Mouse (Mus musculus) right cerebral cortex, adult 2 months (tissue): ENCODE results near the gene Cand1.

Experiments used
- DNase-seq, 2 experiments: peaks; one replicate each; pipeline ENCODE4 v3.0.0; 2021 to 2022; ENCODE audit warnings: low spot score in 2 of 2

The Cand1 gene

DNA sequence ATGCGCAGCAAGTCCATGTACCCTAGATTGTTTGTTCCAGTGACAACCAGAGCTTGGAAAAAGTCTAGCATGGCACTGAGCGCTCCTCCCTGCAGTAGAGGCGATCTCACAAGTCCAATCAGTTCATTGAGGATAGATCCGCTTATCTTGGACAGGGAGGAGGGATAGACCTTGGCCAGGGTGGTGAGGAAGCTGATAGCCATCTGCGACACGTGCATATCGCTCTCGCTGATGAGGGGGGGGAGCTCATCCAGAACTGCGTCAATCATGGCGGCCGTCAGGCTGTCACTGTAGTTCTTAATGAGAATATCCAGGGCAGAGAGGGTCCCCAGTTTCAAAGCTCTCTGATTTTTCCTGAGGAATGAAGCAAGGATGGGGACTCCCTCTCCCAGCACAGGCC is 28.6 kb downstream of the Cand1 start:
- DNase-seq: no peak

DNA sequence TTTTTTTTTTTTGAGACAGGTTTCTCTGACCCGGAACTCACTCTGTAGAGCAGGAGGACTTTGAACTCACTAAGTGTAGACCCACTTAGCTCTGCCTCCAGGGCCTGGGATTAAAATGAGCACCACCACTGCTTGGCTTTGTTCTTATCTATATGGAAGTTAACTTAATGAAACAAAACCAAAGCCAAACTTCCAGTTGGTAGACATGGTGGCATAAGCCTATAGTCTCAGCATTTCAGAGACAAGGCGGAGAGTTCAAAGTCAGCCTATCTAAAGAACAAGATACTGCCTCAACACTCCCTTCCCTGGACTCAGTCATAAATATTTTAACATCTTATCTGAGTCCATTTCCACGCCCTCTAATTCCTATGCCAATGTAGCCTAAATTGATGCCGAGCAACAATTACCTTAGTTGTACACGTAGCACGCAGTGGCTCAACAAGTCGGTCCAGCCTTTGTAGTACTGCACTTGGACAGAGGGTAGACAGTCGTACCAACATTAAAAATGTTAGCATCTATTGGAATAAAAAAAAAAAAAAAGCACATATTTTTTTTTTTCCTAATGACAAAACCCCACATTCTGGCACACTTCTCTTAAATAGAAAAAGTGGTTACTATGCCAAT is 33.4 kb downstream of the Cand1 start:
- no peak for DNase-seq

DNA sequence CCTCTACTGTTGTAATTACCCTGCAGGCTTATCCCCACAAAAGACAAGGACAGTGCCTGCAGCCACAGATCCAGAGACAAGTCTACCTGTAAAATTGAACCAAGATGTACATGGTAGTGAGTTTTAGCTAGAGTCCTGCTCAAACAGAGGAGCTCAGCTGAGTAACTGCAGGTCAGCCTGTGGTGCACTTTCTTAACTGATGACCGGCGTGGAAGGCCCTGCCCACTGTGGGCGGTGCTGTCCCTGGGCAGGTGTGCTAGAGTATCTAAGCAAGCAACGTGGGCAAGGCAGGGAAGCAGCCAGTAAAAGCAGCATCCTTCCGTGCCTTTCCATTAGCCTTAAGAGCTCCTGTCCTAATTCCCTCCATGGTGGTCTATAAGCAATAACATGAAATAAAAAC is 34.6 kb downstream of the Cand1 start:
- no peak for DNase-seq

DNA sequence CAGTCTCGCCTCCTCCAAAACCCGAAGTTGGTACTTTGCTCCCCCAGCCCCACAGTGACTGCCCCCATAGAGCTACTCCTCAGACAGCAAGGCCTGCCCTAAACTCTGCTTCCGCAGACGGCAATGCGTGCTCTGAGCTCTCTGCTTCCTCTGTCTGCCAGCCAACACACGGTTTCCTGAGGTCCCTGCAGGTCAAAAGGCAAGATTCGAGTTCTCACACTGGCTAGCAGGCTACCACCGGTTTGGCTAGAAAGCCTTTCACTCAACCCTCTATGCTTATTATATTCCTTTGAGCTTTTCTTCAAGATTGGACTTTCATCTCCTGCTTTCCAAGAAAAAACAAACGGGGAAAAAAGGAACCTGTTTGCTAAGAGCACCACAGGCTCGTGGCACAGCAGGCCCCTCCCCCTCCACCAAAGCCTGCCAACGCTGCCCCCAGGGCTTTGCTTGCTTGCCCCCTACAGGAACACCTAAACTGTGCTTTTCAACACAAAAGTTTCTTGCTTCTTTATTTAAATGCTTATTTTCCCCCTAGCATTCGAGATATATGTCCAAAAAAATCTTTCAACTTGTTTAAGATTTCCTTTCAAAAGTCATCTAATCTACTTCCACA is 35.4 kb downstream of the Cand1 start:
- no peak for DNase-seq

DNA sequence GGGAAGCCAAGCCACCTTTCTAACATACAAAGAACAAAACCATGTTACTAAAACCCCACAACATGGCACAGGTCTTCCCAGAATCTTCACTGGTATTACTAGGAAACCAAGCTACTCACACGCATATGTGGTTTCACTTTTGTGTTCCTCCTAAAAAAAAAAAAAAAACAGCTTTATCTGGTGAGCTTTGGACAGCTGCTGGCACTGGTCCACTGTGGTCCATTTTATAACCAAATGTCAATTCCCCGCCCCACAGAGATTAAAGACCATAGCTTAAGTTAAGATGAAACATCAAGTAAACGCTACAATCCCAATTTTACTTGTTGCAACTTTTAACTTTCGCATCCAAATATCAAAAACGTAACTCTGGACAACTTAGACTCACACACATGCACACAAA is 40.0 kb downstream of the Cand1 start:
- no peak for DNase-seq

DNA sequence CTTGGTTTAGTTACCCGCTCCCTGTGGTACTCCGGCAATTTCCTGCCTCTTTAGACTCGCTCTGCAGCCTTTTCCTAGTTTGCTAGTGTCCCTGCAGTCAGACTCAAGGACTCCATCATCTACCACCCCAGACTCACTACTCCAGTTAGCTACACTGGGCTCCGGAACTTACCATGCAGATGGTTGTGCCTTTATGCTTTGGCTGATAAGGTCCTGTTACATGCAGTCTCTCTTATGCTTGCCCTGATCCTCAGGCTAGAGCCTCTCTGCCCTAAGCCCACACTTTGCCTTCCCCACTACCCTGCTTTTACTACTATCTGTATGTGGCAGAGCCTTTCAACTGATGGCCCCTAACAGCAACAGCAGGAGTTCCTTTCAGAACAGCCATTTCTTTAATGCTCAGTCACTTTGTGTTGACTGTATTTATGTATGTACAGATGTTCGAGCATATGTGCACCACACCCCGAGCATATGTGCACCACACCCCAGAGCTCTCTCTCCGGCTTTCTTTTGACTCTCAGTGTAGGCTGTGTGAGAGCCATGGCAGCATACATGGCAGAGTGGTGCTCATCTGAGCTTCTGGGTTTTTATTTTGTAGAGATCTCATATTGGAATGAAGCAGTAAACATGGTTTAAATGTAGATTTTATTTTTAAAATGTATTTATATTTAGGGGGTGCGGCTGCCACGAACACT is 41.5 kb downstream of the Cand1 start:
- peak in 1 of 2 experiments; percentile 29 for DNase-seq

DNA sequence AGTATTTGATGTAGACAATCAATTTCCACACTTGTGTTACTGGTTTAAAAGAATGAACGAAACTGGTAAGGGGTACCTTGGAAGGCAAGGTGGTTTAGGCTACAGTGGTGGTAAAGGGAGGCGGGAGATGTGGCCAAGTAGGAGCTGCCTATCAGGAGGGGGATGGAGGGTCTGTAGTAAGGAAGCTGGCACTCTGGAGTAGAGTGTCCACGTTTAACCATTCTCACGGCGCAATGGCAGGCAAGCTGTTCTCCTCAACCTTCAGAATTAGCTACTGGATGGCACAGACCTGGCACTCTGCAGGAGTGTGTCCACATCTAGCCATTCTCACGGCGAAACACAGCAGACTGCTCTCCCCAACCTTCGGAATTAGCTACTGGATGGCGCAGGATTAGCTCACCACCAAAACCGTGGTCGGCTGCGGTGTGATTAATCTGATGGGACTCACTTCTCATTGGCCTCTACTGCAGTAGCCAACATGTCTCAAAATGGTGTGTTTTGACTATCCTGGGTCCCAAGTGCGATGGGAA is 42.2 kb downstream of the Cand1 start:
- no peak for DNase-seq

DNA sequence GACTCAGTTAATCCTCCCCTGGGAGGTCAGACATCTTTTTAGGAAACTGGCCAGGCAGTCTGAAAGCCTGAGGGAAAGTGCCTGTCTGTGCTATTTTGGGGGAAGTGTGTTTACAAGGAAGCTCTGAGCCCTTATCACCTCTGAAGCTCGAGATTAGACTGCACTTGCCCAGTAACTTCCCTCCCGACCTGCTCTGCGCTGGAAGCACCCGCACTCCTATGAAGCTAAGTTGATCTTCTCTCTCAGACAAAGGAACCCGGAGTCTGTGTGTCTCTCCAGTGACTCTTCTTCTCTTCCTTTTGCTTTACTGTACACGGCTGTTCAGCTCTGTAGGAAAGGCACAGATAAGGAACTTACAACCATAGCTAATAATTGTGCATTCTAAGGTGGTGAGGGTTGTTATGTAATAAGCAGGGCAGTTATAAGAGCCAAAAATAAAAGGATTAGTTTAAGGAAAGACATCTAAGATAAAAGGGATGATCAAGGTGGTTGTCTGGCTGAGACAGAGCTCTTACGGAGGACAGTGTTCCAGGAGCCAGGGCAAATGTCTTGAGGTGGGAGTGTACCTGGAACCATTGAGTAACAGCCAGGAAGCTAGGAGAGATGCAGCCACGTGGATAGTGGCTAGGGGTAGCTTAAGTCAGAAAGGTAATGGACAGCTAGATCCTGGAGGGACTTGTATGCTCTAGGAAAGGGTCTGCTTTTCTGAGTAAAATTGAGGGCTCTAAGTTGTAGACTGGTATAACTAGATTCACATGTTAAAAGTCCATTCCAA is 47.1 kb downstream of the Cand1 start:
- no peak for DNase-seq

DNA sequence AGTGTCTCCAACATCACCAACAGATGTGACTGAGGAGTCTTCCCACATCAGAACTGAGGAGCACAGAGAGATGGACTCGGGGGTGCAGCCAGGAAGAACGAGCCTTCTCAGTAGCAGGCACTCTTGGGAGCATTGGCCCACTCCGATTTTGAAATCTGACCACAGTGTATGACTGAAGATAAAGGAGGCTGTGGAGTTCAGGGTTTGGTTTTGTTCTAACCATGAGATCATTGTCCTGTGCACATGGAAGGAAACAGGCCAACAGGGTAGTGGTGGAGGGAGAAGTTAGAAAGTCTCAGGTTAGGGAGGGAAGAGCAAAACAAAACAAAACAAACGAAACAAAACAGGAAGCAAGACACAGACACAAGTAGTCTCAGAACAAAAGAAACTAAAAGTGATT is 52.1 kb downstream of the Cand1 start:
- DNase-seq: no peak

DNA sequence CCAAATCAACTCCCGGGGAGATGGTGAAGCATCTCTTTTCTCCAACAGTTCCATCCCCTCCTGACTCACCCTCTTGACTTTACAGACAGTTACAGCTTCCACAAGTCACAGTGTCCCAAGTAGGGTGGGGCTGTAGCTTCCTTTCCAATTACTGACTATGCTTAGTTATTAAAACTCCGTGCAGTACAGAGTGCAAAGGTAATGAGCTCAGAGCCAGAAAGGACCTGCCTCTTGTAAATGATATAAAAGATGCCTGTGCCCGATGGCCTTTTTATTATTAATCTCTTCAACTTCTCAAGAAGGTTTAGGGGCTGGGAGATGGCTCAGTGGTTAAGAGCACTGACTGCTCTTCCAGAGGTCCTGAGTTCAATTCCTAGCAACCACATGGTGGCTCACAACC is 70.2 kb downstream of the Cand1 start:
- DNase-seq: no peak

DNA sequence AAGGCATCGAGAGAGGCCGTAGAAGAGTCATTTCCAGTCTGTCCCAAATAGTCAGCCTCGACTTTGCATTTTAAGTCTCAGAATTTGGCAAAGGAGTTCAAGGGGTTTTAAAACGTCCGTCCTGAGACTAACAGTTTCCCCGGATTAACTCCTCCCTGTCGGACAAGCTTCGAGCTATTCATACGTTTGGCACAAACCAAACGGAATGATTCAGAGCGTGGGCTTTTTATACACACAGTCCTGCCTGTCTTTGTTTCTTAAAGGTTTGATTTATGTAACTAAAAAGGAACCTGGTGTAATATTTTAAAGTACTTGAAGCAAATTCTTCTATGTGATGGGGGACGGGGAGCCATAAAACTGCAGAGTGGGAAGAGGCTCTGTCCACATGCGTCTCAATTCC is 70.6 kb downstream of the Cand1 start:
- peak in 1 of 2 experiments; percentile 16 for DNase-seq

DNA sequence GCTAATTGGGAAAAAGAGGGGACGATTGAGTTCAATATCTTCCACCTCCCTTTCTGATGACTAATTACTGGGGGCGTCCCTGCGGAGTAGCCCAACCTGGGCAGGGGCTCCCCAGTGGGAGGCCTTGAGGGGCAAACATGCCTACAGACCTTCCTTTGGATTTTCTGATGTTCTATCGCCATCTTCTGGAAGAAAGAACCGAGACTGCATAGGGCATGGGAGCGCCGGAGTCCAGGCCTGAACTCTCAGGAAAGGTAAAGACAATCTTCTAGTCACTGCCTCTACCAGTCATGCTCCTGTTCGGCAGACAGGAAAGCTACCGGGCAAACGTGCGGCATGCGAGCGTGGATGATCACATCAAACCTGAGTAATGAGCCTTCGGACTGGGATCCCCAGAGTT is 71.1 kb downstream of the Cand1 start:
- peak; percentile 16 to 37 for DNase-seq

DNA sequence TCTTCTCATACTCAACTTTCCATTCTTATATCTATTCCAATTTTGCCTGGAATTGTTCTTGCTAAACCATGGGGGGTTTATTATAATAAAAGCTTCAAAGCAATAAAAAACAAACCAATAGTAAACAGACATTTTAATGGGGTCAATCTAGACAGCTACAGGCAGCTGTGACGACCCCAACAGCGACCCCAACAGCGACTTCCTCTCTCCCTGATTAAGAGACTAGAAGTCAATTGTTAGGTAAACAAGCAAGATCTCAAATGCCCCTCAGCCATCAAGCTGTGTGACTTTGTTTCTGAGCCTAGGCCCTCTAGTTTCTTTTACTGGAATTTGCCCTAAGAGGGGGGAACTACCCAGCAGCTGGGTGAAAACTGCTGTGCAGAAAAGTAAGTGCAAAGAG is 72.0 kb downstream of the Cand1 start:
- DNase-seq: no peak

DNA sequence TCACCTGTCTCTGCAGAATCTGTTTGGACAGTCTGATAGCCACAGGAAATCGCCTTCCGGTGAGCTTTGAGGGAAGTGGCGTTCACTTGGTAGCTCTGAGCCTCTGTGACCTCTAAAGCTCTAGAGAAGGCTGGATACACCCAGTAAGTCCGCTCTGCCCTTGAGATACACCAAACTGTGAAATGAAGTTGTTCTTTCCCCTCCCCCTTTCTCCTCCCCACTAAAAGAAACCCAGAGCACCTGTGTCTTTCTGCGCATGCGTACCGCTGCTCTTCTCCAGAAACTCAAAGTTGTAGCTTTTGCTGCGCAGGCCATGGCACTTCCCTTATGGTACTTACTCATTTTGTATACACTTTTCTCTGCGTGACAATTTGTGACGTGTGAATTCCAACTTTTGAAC is 74.8 kb downstream of the Cand1 start:
- DNase-seq: no peak

DNA sequence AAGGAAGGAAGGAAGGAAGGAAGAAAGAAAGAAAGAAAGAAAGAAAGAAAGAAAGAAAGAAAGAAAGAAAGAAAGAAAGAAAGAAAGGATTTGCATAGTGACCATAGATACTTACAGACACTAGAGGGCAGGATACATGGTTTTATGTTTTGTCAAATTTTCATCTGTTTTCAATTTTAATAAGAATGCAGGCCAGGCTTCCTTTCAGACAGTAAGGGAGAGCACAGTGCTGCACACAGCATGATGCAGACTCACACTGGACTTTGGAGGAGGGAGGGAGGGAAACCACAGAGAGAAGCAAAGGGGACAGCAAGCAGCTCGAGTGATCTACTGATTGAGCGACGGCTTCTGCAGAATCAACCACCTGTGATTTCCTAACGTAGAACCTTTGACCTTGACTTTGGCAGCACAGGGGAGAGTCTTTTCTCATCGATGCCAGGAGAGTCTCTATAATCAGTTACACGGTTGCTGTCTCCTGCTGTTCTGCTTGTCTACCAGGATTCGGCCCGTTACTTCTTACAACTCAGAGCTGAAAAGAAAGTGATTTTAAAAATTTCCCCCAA is 78.0 kb downstream of the Cand1 start:
- no peak for DNase-seq

DNA sequence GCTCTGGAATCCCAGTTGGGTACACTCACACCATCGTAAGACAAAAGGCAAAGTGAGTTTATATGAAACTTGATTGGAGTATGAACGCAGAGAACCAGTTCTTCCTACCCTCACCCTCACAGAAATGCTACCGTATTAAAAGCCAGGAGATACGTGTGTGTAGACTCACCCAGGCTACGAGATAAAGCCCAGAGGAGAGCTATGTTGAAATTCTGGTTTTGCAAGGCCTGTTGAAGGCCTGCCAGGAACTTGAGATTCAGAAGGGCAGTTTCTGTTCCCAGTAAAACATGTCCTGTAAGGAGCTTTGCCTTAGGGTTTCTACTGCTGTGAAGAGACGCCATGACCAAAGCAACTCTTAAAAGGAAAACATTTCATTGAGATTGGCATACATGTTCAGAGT is 79.7 kb downstream of the Cand1 start:
- DNase-seq: no peak

DNA sequence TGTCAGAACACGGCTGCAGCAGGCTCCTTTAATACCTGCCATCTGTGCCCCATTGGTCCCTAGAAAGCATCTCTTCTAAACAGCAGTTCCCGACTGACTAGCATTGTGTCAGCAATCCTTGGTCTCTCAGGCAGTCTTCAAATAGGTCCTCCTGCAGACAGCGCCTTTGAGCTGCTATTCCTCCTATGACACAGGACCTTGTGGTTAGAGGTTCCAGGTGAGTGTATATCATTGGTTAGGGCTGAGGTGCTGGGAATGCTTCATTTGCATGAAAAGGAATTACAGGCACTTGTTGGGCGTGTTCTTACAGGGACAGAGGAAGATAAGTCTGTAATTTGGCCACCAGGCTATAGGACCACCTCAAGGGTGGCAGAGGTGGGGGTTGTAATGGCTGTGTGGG is 90.6 kb downstream of the Cand1 start:
- no peak for DNase-seq
